Mouse (Mus musculus) intestine, embryonic 16.5 days (tissue): ENCODE data around the gene C330021F23Rik. TPM values are rescaled to one million over a fixed set of nuclear protein-coding genes. Genes with fewer than 3 reads are reported as not detected.

Source experiments
- ATAC-seq: fragments of 200-750 bp; cut with Nextera tagmentation; 2 replicates; pipeline ENCODE4 v1.8.0; 2017; ENCODE audit warnings: moderate TSS enrichment, moderate library complexity
- H3K27ac ChIP-seq: fragments of 300-500 bp; sonication (generic); 2 replicates; pipeline ENCODE4 v1.5.1; 2014; ENCODE audit warnings: mild to moderate bottlenecking, low read length
- H3K27me3 ChIP-seq: fragments of 300-500 bp; sonication (generic); replicated peaks from 2 replicates; pipeline ENCODE4 v1.6.1; 2014; ENCODE audit warnings: low read length, control low read depth, mixed read lengths; ENCODE audit not compliant: control insufficient read depth, insufficient read depth
- H3K36me3 ChIP-seq: fragments of 300-500 bp; sonication (generic); 2 replicates; pipeline ENCODE4 v1.6.1; 2014; ENCODE audit warnings: low read length, control low read depth; ENCODE audit not compliant: control insufficient read depth, insufficient read depth
- H3K4me1 ChIP-seq: fragments of 300-500 bp; sonication (generic); 2 replicates; pipeline ENCODE4 v1.6.1; 2014; ENCODE audit warnings: low read length, control low read depth, mixed read lengths; ENCODE audit not compliant: control insufficient read depth, insufficient read depth
- H3K4me2 ChIP-seq: fragments of 300-500 bp; sonication (generic); 2 replicates; pipeline ENCODE4 v1.6.1; 2014; ENCODE audit warnings: low read depth, low read length, control low read depth
- H3K4me3 ChIP-seq: fragments of 300-500 bp; sonication (generic); 2 replicates; pipeline ENCODE4 v1.5.1; 2014; ENCODE audit warnings: mild to moderate bottlenecking, low read length
- H3K9ac ChIP-seq: fragments of 300-500 bp; sonication (generic); 2 replicates; pipeline ENCODE4 v1.6.1; 2014; ENCODE audit warnings: low read depth, low read length
- H3K9me3 ChIP-seq: fragments of 300-500 bp; sonication (generic); 2 replicates; pipeline ENCODE4 v1.6.1; 2016; ENCODE audit warnings: low read length, control low read depth; ENCODE audit not compliant: control insufficient read depth
- WGBS: fragments of 180-500 bp; shearing (Covaris S2); extraction: QIAGEN DNeasy Blood & Tissue Kit; methylation state at CpG from one replicate; pipeline ENCODE4 v1.1.7; 2014; 5-methylcytosine and 5-hydroxymethylcytosine counted together
- polyA plus RNA-seq: library from polyadenylated mRNA; unstranded; fragments of >200 nt; fragmentation: Nextera tagmentation; extraction: Ambion mirVana; gene quantifications from 2 replicates; pipeline ENCODE4 v1.2.1, GENCODE M21; 2015

Gene C330021F23Rik
- polyA plus RNA-seq: 5.7 and 6.1 TPM in 2 replicates

DNA sequence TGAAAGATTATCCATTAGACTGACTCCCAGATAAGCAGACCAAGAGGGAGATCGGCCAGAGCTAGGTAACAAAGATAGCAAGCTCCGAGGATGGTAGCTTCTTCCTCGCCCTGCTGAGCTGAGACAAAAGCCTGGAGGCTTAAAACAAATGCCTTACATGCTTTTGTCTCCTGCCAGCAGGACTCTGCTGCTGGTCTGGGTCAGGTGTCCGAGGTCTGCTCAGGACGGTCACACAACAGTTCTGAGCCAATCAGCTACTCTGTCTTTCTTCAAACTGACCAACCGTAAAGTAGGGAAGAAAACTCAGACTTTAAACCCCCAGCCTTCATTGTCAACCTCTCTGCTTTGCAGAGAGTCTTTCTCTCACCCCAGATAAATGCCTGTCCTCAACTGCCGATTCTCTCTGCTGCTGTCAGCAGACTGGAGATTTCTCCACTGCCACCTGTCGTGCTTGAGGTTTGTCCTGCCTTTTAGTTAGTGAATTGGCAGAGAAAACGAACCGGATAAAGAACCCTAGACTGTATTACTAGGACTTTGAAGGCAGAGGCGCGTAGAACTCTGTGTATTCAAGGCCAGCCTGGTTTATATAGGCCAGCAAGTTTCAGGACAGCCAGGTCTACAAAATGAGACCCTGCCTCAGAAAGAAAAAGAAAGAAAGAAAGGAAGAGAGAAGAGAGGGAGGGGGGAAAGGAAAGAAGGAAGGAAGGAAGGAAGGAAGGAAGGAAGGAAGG lies at the start of gene C330021F23Rik:
Gene C330021F23Rik, plus strand, starts transcription at position 350 of the 731 bp plus-strand sequence.
- peak; percentile 88 for ATAC-seq
- Histone ChIP-seq H3K4me3 (peak within 1 kb of the TSS; percentile 40), H3K27ac (peak within 1 kb of the TSS; percentile 65; the same call in 1 of the 2 replicates), H3K4me1 (no peaks in the 10 kb centered on the region), H3K9ac (peak within 1 kb of the TSS; percentile 52), H3K27me3 (no peaks in the 10 kb centered on the region), H3K36me3 (no peaks in the 10 kb centered on the region), H3K9me3 (no peaks in the 10 kb centered on the region), H3K4me2 (peak within 1 kb of the TSS; percentile 49)
- 4% methylated on average over 12 of the region's 12 CpGs for WGBS

DNA sequence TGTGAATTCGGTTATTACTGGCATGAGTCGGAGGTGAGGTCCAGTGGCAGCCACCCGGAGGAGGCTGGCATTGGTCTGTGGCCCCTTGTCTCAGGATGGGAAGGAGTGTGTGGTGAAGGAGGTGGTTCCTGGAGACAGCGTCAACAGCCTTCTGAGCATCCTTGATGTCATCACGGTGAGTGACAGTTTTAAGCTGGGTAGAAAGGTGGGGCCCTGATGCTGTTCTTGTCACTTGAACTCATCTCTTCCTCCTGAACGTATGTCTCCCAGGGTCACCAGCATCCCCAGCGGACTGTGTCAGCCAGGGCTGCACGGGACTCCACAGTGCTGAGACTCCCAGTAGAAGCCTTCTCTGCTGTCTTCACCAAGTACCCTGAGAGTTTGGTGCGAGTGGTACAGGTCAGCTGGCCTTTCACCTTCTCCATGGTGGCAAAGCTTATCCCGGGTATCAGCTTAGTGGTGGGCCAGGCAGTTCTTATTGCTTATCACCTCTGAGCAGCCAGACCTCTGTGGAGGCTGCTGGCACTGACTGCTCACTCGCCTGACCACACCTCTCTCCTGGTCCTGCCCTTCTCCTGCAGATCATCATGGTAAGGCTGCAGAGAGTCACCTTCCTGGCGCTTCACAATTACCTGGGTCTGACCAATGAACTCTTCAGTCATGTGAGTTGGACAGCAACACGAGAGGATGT lies 45.6 kb upstream of the C330021F23Rik start:
- peaks cover 19% of the 10 kb centered on the region for H3K36me3 ChIP-seq
- ATAC-seq: peak; percentile 70
- WGBS: 90% methylated on average over 13 of the region's 13 CpGs

DNA sequence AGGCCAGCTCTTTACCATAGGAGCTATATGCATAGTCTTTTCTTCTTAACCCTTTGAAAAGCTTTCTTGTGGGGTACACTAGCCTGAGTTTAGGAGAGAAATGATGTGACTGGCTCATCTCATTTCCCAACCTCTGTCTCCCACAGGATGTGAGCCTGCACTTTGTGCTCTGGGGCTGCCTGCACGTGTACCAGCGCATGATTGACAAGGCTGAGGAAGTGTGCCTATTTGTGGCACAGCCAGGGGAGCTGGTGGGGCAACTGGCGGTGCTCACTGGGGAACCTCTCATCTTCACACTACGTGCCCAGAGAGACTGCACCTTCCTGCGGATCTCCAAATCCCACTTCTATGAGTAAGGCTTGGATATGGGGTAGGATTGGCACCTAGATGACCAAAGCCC lies 37.0 kb upstream of the C330021F23Rik start:
- Histone ChIP-seq H3K9ac (no peak overlapping the region), H3K9me3 (no peaks in the 10 kb centered on the region), H3K4me3 (no peak overlapping the region), H3K4me2 (no peak overlapping the region), H3K4me1 (no peaks in the 10 kb centered on the region), H3K27me3 (no peaks in the 10 kb centered on the region), H3K36me3 (peaks cover 10% of the 10 kb centered on the region), H3K27ac (no peak overlapping the region)
- no peak for ATAC-seq
- 88% methylated on average over 5 of the region's 5 CpGs for WGBS

More for the DNA sequence above, 45.6 kb upstream of the C330021F23Rik start:
- H3K4me1 ChIP-seq: no peaks in the 10 kb centered on the region
- H3K4me3 ChIP-seq: no peak overlapping the region
- no peak overlapping the region for H3K4me2 ChIP-seq
- H3K27me3 ChIP-seq: no peaks in the 10 kb centered on the region
- no peak overlapping the region for H3K9ac ChIP-seq
- H3K9me3 ChIP-seq: no peaks in the 10 kb centered on the region
- H3K27ac ChIP-seq: no peak overlapping the region

DNA sequence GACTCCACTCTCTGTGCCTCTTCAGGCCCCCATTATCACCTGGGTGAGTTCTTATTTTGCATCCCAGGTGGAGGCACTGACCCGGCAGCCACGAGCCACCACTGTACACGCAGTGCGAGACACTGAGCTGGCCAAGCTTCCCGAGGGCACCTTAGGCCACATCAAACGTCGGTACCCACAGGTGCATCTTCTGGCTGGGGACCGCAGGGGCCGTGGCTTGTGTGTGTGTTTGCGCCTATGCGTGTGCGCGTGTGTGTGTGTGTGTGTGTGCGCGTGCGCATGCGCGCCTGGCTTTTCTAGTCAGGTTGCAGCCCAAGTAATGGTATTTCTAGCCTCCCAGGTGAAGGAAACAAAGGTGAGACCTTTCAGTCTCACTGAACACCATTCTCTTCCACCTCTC lies 35.9 kb upstream of the C330021F23Rik start:
- no peak overlapping the region for H3K4me3 ChIP-seq
- ATAC-seq: no peak
- H3K9me3 ChIP-seq: no peaks in the 10 kb centered on the region
- no peaks in the 10 kb centered on the region for H3K4me1 ChIP-seq
- WGBS: 96% methylated on average over 18 of the region's 18 CpGs
- H3K4me2 ChIP-seq: no peak overlapping the region
- no peak overlapping the region for H3K9ac ChIP-seq
- H3K36me3 ChIP-seq: peaks cover 9% of the 10 kb centered on the region
- no peak overlapping the region for H3K27ac ChIP-seq
- no peaks in the 10 kb centered on the region for H3K27me3 ChIP-seq

DNA sequence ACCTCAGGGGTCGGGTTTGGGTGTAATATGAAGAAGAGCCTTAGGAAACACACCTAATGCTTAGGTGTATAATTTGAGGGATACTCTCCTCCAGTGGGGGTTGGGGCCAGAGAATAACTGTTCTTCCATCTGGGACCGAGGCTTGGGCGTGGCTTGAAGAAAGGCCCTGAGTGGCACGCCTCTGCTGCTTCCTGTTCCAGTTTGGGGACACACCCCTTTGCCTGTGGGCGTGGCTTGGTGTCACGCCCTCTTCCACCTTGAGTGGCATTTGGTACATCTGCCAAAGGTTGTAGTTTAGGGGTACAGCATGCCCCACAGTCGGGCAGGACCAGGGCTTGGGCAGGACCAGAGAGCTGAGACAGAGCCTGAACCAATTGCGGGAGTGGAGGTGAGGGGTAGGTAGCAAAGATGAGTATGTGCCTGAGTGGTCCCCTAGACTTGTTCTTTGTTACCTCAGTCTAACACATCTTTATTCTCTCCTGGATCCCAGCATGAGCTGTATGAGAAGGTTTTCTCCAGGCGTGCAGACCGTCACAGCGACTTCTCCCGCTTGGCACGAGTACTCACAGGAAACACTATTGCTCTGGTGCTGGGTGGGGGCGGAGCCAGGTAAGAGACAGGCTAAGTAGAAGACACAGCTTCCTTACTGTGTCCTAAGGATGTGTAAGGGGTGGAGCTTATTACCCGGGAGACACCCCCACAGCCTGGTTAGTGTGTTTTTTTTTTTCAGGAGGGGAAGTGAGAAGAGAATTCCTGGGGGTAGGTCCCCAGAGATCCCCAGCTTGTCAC lies 31.5 kb upstream of the C330021F23Rik start:
- 63% methylated on average over 15 of the region's 15 CpGs for WGBS
- H3K9ac ChIP-seq: no peak overlapping the region
- peaks cover 24% of the 10 kb centered on the region for H3K36me3 ChIP-seq
- H3K27ac ChIP-seq: no peak overlapping the region
- no peaks in the 10 kb centered on the region for H3K27me3 ChIP-seq
- H3K4me3 ChIP-seq: no peak overlapping the region
- H3K9me3 ChIP-seq: no peaks in the 10 kb centered on the region
- ATAC-seq: peak; percentile 57
- no peak overlapping the region for H3K4me2 ChIP-seq
- no peaks in the 10 kb centered on the region for H3K4me1 ChIP-seq

DNA sequence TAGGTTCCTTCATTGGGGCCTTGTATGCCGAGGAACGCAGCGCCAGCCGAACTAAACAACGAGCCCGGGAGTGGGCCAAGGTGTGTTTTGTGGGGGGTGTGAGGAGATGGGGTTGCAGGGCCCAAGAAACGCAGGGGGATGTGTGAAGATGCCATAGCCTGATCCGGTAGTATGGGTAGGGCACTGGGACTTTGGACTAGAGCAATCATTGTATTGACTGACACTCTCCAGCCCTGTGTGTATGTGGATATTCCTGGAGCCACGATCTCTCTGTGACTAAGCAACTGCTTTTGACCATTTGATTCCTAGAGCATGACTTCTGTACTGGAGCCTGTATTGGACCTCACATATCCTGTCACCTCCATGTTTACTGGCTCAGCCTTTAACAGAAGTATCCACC lies 30.9 kb upstream of the C330021F23Rik start:
- H3K4me2 ChIP-seq: no peak overlapping the region
- peaks cover 21% of the 10 kb centered on the region for H3K36me3 ChIP-seq
- no peak overlapping the region for H3K9ac ChIP-seq
- 90% methylated on average over 9 of the region's 9 CpGs for WGBS
- no peaks in the 10 kb centered on the region for H3K4me1 ChIP-seq
- H3K27me3 ChIP-seq: no peaks in the 10 kb centered on the region
- peak; percentile 67 for ATAC-seq
- H3K9me3 ChIP-seq: no peaks in the 10 kb centered on the region
- H3K27ac ChIP-seq: no peak overlapping the region
- H3K4me3 ChIP-seq: no peak overlapping the region

DNA sequence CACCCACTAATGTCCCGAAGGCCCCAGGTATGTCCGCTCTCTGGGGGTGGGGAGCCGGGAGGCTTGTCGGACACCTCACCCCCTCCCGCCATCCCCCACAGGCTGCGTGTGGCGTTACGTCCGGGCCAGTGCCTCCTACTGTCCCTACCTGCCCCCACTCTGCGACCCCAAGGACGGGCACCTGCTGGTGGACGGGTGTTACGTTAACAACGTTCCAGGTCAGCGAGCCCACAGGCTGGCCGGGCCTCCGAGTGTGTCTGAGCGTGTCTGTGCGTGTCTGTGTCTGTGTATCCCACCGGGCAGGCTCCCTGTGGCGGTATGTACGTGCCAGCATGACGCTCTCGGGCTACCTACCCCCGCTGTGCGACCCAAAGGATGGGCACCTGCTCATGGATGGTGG lies 30.1 kb upstream of the C330021F23Rik start:
- Histone ChIP-seq H3K4me2 (no peak overlapping the region), H3K27me3 (no peaks in the 10 kb centered on the region), H3K9ac (no peak overlapping the region), H3K4me3 (no peak overlapping the region), H3K27ac (no peak overlapping the region), H3K4me1 (no peaks in the 10 kb centered on the region), H3K36me3 (peaks cover 24% of the 10 kb centered on the region), H3K9me3 (no peaks in the 10 kb centered on the region)
- WGBS: 96% methylated on average over 26 of the region's 26 CpGs
- no peak for ATAC-seq

DNA sequence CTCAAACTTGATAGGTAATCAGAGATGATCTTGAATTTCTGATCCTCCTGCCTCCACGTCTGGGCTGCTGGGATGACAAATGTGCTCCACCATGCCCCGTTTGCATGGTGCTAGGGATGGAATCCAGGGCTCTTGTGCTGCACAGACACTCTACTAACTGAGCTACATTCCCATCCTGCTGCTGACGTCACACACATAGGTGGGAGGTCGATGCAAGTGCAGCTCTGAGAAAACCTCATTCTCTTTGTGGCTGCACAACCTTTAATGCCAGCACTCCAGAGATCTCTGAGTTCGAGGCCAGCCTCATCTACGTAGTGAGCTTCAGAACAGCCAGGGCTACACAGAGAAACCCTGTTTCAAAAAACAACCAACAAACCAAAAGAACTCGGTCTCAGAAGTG lies 28.6 kb upstream of the C330021F23Rik start:
- H3K4me1 ChIP-seq: no peaks in the 10 kb centered on the region
- H3K4me2 ChIP-seq: no peak overlapping the region
- no peaks in the 10 kb centered on the region for H3K9me3 ChIP-seq
- no peak overlapping the region for H3K9ac ChIP-seq
- no peak for ATAC-seq
- WGBS: 84% methylated on average over 7 of the region's 7 CpGs
- no peak overlapping the region for H3K4me3 ChIP-seq
- no peak overlapping the region for H3K27ac ChIP-seq
- no peaks in the 10 kb centered on the region for H3K27me3 ChIP-seq
- H3K36me3 ChIP-seq: peaks cover 35% of the 10 kb centered on the region

DNA sequence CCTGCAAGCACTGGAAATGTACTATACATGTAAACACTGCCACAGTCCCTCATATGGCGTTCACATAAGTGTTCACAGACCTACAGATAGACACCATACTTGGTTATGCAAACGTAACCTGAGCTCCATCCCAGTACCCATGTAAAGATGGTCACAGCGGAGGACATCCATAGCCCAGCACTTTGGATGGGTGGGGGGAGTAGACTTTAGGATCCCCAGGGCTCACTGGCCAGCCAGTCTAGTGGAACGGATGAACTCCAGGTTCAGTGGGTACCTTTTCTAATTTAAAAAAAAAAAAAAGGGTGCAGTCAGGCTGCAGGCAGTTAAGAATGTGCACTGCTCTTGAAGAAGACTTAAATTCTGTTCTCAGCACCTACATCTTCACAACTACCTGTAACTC lies 27.7 kb upstream of the C330021F23Rik start:
- Histone ChIP-seq H3K27ac (no peak overlapping the region), H3K27me3 (no peaks in the 10 kb centered on the region), H3K36me3 (peaks cover 37% of the 10 kb centered on the region), H3K4me1 (no peaks in the 10 kb centered on the region), H3K9me3 (no peaks in the 10 kb centered on the region), H3K9ac (no peak overlapping the region), H3K4me2 (no peak overlapping the region), H3K4me3 (no peak overlapping the region)
- ATAC-seq: no peak
- WGBS: 89% methylated on average over 4 of the region's 4 CpGs
